Mouse (Mus musculus) embryonic facial prominence, embryonic 13.5 days (tissue): ENCODE data around the gene Ascc2. TPM values are rescaled to one million over a fixed set of nuclear protein-coding genes. Genes with fewer than 3 reads are reported as not detected.

ENCODE experiments used
- ATAC-seq: fragments of 200-750 bp; cut with Nextera tagmentation; 2 replicates; pipeline ENCODE4 v1.8.0; 2017; ENCODE audit warnings: low read depth; ENCODE audit not compliant: insufficient number of reproducible peaks, insufficient read depth, low FRiP score, low TSS enrichment
- H3K27ac ChIP-seq: fragments of 300-500 bp; sonication (generic); 2 replicates; pipeline ENCODE4 v1.5.1; 2015; ENCODE audit warnings: moderate library complexity, mild to moderate bottlenecking, inconsistent platforms
- H3K27me3 ChIP-seq: fragments of 300-500 bp; sonication (generic); 2 replicates; pipeline ENCODE4 v1.6.1; 2015; ENCODE audit warnings: mild to moderate bottlenecking, inconsistent platforms
- H3K36me3 ChIP-seq: fragments of 300-500 bp; sonication (generic); 2 replicates; pipeline ENCODE4 v1.6.1; 2015; ENCODE audit warnings: mild to moderate bottlenecking, inconsistent platforms
- H3K4me1 ChIP-seq: fragments of 300-500 bp; sonication (generic); 2 replicates; pipeline ENCODE4 v1.6.1; 2015; ENCODE audit warnings: inconsistent platforms
- H3K4me2 ChIP-seq: fragments of 300-500 bp; sonication (generic); 2 replicates; pipeline ENCODE4 v1.6.1; 2015; ENCODE audit warnings: moderate library complexity, mild to moderate bottlenecking, inconsistent platforms
- H3K4me3 ChIP-seq: fragments of 300-500 bp; sonication (generic); 2 replicates; pipeline ENCODE4 v1.5.1; 2015; ENCODE audit warnings: mild to moderate bottlenecking, inconsistent platforms
- H3K9ac ChIP-seq: fragments of 300-500 bp; sonication (generic); 2 replicates; pipeline ENCODE4 v1.6.1; 2015; ENCODE audit warnings: mild to moderate bottlenecking, inconsistent platforms
- H3K9me3 ChIP-seq: fragments of 300-500 bp; sonication (generic); 2 replicates; pipeline ENCODE4 v1.6.1; 2016; ENCODE audit warnings: inconsistent platforms
- WGBS: fragments of 180-500 bp; shearing (Covaris S2); methylation state at CpG from one replicate; pipeline ENCODE4 v1.1.7; 2015; ENCODE audit warnings: mixed read lengths; 5-methylcytosine and 5-hydroxymethylcytosine counted together
- polyA plus RNA-seq: library from polyadenylated mRNA; unstranded; fragments of >200 nt; fragmentation: Nextera tagmentation; extraction: Ambion mirVana; gene quantifications from 2 replicates; pipeline ENCODE4 v1.2.1, GENCODE M21; 2015

The Ascc2 gene
- polyA plus RNA-seq, 1 experiment from 2014 or later, result 33.8 TPM

- no peak overlapping the region for H3K9ac ChIP-seq
- no peak for ATAC-seq
- H3K9me3 ChIP-seq, result no peaks in the 10 kb centered on the region
- no peak overlapping the region for H3K27ac ChIP-seq
- no peak overlapping the region for H3K4me2 ChIP-seq
- H3K4me1 ChIP-seq, result no peaks in the 10 kb centered on the region
- H3K27me3 ChIP-seq, result no peaks in the 10 kb centered on the region
- H3K36me3 ChIP-seq, result no peaks in the 10 kb centered on the region
- no peak overlapping the region for H3K4me3 ChIP-seq
Observed at GRCm38 (mm10) chr11:4712822-4713221, 75.3 kb downstream of the Ascc2 start.

DNA sequence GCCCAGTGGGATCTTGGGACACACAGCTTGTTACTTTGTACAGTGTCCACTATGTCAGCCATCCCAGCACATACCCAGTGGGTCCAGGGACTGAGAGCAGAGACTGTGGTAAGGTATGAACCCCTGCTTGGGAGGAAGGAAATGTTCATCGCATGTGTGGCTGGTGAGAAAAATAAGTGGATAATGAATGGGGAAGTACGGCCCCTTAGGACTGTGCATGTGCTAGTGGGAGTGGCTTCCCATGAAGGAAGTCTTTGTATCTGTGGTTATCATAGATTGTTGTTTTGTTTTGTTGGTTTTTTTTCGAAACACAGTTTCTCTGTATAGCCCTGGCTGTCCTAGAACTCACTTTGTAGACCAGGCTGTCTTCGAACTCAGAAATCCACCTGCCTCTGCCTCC lies 77.2 kb downstream of the Ascc2 start:
- no peak for ATAC-seq
- H3K9ac ChIP-seq, result no peak overlapping the region
- no peak overlapping the region for H3K4me3 ChIP-seq
- H3K27ac ChIP-seq, result no peak overlapping the region
- 82% methylated on average over 4 of the region's 4 CpGs for WGBS
- no peaks in the 10 kb centered on the region for H3K36me3 ChIP-seq
- H3K4me2 ChIP-seq, result no peak overlapping the region
- H3K9me3 ChIP-seq, result no peaks in the 10 kb centered on the region
- peaks cover 2% of the 10 kb centered on the region; the same call in 1 of the 2 replicates for H3K4me1 ChIP-seq
- H3K27me3 ChIP-seq, result no peaks in the 10 kb centered on the region

- no peak overlapping the region for H3K4me3 ChIP-seq
- no peaks in the 10 kb centered on the region for H3K27me3 ChIP-seq
- no peaks in the 10 kb centered on the region for H3K9me3 ChIP-seq
- H3K27ac ChIP-seq, result no peak overlapping the region
- no peak overlapping the region for H3K9ac ChIP-seq
- peaks cover 11% of the 10 kb centered on the region for H3K4me1 ChIP-seq
- ATAC-seq, result no peak
- WGBS, result 87% methylated on average over 4 of the region's 4 CpGs
- no peaks in the 10 kb centered on the region for H3K36me3 ChIP-seq
- H3K4me2 ChIP-seq, result no peak overlapping the region
Observed at GRCm38 (mm10) chr11:4715596-4715995, 78.0 kb downstream of the Ascc2 start.

DNA sequence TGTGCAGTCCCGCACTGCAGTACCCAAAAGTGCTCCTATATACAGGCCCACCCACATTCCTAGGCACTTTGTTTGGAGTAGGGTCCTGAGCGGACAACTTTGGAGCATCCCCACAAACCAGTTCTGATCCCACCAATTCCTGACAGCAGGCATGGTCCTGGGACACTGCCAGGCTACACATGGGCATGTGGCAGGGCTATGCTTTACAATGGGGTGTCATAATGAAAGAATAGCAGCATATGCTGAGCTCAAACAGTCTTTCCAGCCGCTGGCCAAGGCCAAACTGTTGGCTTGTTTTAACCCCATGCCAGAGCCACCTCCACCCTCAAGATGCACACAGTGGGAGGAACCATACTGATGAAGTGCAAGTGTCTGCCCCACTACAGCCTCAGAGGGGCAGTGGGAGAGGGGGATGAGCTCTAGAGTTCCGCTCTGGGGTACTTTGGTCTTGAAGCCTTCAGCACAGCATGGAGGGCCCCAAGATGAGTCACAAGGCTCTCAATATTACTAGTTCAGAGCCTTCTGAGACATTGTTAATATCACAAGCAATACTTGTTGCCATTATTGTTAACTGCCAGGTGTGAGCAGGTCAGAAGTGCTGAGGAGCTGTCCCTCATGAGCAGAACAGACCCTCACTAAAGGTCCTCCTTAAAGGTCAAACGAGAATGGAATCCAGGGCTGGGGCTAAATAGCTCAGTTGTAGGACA lies 79.1 kb downstream of the Ascc2 start:
- no peak overlapping the region for H3K4me2 ChIP-seq
- no peaks in the 10 kb centered on the region for H3K36me3 ChIP-seq
- H3K27me3 ChIP-seq, result no peaks in the 10 kb centered on the region
- ATAC-seq, result no peak
- H3K9me3 ChIP-seq, result no peaks in the 10 kb centered on the region
- H3K27ac ChIP-seq, result no peak overlapping the region
- no peak overlapping the region for H3K9ac ChIP-seq
- WGBS, result 85% methylated on average over 5 of the region's 5 CpGs
- H3K4me1 ChIP-seq, result peaks cover 16% of the 10 kb centered on the region
- no peak overlapping the region for H3K4me3 ChIP-seq

DNA sequence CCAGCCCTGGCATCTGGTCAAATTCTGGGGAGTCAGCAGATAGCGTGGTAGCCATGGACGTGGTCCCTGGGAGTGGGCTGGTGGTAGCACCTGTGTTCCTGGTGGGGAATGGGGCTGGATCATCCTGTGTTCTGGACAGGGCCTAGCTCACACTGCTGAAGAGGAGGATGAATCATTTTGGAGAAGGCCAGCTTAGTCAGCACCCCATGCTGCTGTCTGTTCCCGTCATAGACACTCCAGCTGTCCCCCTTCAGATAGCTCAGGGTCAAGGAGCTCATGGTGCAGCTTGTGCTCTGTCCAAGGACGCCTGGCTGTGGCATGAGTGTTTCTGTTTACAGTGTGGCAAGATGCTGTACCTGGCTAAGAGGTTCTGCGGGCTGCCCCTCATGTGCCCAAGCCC lies 81.0 kb downstream of the Ascc2 start:
- Histone ChIP-seq H3K4me3 (no peak overlapping the region), H3K9ac (no peak overlapping the region; the same call in 1 of the 2 replicates), H3K27ac (no peak overlapping the region), H3K27me3 (no peaks in the 10 kb centered on the region), H3K4me2 (no peak overlapping the region), H3K4me1 (peaks cover 16% of the 10 kb centered on the region), H3K36me3 (peaks cover 12% of the 10 kb centered on the region), H3K9me3 (no peaks in the 10 kb centered on the region)
- no peak for ATAC-seq
- WGBS, result 84% methylated on average over 5 of the region's 5 CpGs

DNA sequence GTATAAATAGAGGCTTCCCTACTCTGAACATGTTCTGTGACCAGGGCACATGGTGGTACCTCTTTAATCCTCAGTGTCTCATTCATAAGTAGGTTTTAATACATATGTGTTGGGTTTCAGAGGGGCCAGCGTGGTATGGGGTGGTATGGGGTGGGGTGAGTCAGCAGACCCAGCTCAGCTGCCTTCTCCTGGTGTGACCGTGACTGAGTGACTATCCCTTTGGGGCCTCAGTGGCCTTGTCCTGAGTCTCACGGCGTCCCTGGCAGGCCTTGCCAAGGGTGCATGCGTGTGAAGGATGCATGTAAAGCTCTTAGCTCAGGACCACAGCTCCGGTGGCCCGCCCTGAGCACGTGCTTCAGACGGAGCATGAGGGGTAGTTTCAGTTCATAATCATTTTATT lies 82.4 kb downstream of the Ascc2 start:
- no peak for ATAC-seq
- Histone ChIP-seq H3K27me3 (no peaks in the 10 kb centered on the region), H3K4me2 (no peak overlapping the region), H3K4me1 (peaks cover 16% of the 10 kb centered on the region), H3K36me3 (peaks cover 26% of the 10 kb centered on the region), H3K4me3 (no peak overlapping the region), H3K9me3 (no peaks in the 10 kb centered on the region), H3K27ac (no peak overlapping the region), H3K9ac (no peak overlapping the region)
- 90% methylated on average over 9 of the region's 9 CpGs for WGBS

- Histone ChIP-seq H3K36me3 (peaks cover 30% of the 10 kb centered on the region), H3K4me3 (no peak overlapping the region), H3K27ac (no peak overlapping the region), H3K9me3 (no peaks in the 10 kb centered on the region), H3K9ac (no peak overlapping the region), H3K27me3 (no peaks in the 10 kb centered on the region), H3K4me2 (no peak overlapping the region), H3K4me1 (peaks cover 16% of the 10 kb centered on the region)
- 62% methylated on average over 11 of the region's 11 CpGs for WGBS
- no peak for ATAC-seq
Observed at GRCm38 (mm10) chr11:4720393-4720792, 82.8 kb downstream of the Ascc2 start.

- Histone ChIP-seq H3K27me3 (no peaks in the 10 kb centered on the region), H3K27ac (no peak overlapping the region), H3K4me2 (no peak overlapping the region), H3K4me1 (peaks cover 16% of the 10 kb centered on the region), H3K36me3 (peaks cover 35% of the 10 kb centered on the region), H3K9me3 (no peaks in the 10 kb centered on the region), H3K9ac (no peak overlapping the region), H3K4me3 (no peak overlapping the region)
- ATAC-seq, result no peak
- WGBS, result 48% methylated on average over 7 of the region's 7 CpGs
Observed at GRCm38 (mm10) chr11:4720900-4721580, 83.5 kb downstream of the Ascc2 start.

GRCm38 (mm10) chr11:4721728-4722127 lies 84.2 kb downstream of the Ascc2 start:
- H3K27ac ChIP-seq, result no peak overlapping the region
- WGBS, result 87% methylated on average over 8 of the region's 8 CpGs
- peaks cover 41% of the 10 kb centered on the region for H3K36me3 ChIP-seq
- no peak overlapping the region for H3K4me2 ChIP-seq
- H3K27me3 ChIP-seq, result no peaks in the 10 kb centered on the region
- no peak for ATAC-seq
- no peak overlapping the region for H3K9ac ChIP-seq
- H3K9me3 ChIP-seq, result no peaks in the 10 kb centered on the region
- peaks cover 16% of the 10 kb centered on the region for H3K4me1 ChIP-seq
- H3K4me3 ChIP-seq, result no peak overlapping the region

DNA sequence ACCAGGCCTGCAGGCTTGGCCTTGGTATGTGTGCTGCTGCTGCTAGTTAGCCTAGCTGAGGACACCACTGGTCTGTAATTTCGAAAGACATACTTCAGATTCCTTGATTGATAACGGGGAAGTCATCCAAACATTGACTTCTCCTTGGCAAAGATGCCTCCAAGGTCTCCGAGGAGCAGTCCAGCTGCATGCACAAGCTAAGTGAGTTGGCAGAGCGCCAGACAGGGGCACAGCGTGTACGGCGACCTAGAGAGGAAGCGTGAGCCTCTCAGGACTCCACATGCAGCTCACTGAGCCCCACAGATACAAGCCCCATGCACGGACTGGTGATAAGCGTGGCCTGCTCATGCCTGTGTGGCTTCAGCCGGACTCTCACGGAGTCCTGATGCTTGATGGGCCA lies 92.1 kb downstream of the Ascc2 start:
- Histone ChIP-seq H3K27me3 (no peaks in the 10 kb centered on the region), H3K9me3 (no peaks in the 10 kb centered on the region), H3K27ac (no peak overlapping the region), H3K4me3 (no peak overlapping the region), H3K9ac (peak overlapping the region; percentile 1; the same call in 1 of the 2 replicates), H3K4me1 (peaks cover 9% of the 10 kb centered on the region), H3K36me3 (peaks cover 28% of the 10 kb centered on the region), H3K4me2 (no peak overlapping the region)
- no peak for ATAC-seq
- WGBS, result 54% methylated on average over 12 of the region's 12 CpGs

DNA sequence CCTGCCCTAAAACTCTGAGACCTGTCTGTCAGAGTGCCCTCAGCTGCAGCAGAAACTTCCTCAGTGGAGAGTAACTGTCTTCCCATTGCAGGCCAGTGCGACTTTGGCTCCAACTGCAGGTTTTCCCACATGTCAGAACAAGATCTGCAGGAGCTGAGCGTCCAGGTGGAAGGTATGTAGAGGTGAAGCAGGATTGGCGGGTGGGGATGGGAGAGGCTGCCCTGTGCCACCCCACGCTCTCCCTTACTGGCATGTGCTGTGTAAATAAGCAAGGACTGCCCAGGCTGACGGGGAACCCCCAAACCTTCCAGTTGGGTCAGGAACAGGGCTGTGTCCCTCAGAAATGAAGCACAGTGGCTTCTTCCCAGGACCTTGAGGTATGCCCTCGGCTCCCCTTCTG lies 92.5 kb downstream of the Ascc2 start:
- ATAC-seq, result no peak

GRCm38 (mm10) chr11:4730913-4731312 lies 93.4 kb downstream of the Ascc2 start:
- Histone ChIP-seq H3K4me3 (no peak overlapping the region), H3K9ac (no peak overlapping the region), H3K4me1 (peaks cover 9% of the 10 kb centered on the region), H3K4me2 (no peak overlapping the region), H3K36me3 (peaks cover 19% of the 10 kb centered on the region), H3K9me3 (no peaks in the 10 kb centered on the region), H3K27ac (no peak overlapping the region), H3K27me3 (no peaks in the 10 kb centered on the region)
- ATAC-seq, result no peak
- 82% methylated on average over 5 of the region's 5 CpGs for WGBS

More for the DNA sequence above, 92.5 kb downstream of the Ascc2 start:
- Histone ChIP-seq H3K4me2 (no peak overlapping the region), H3K9me3 (no peaks in the 10 kb centered on the region), H3K27me3 (no peaks in the 10 kb centered on the region), H3K27ac (no peak overlapping the region), H3K4me1 (peaks cover 9% of the 10 kb centered on the region), H3K36me3 (peaks cover 27% of the 10 kb centered on the region), H3K9ac (0 out of 2 replicates have a peak overlapping the region, but pooled peaks have one; percentile 1), H3K4me3 (no peak overlapping the region)
- 54% methylated on average over 6 of the region's 6 CpGs for WGBS
